Comparison of ENCODE assay signal across 15 mouse cellular contexts in the genomic region with DNA sequence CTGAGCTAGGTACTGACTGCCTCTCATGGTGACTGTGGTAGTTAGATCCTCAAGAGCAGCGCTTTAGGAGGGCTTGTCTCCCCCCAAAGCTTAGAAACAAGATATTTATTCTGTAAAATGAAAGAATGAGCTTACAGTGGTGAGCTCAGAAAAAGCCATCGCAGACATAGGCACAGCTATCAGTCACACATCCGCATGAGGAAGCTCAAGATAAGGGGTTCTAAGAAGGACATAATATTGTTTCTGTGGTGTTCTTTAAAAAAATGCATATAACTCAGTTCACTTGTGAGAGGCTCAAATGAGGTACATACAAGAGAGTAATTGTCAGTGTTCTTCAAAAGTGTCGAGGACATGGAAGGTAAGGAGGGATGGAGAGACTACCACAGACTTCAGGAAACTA.
"Had no signal": no experiment of that assay in that cellular context is flagged by ENCODE, and none has a peak within 500 bp of the region (broad histone marks: within the 10 kb centered on the region; RNA-seq: fewer than 3 reads in every experiment).

No protein-coding gene starts in this region.

- H3K4me3 ChIP-seq: left cerebral cortex, adult 2 months; limb, embryonic 15.5 days; megakaryocyte, embryonic 14.5 days; midbrain, embryonic 12.5 days; neural tube, embryonic 15.5 days had no signal

- ATAC-seq: intestine, embryonic 16.5 days had no signal

- H3K27ac ChIP-seq: left cerebral cortex, adult 2 months; limb, embryonic 15.5 days; midbrain, embryonic 12.5 days; neural tube, embryonic 15.5 days; stomach, postnatal 0 days had no signal

- H3K27me3 ChIP-seq: limb, embryonic 15.5 days; midbrain, embryonic 12.5 days; neural tube, embryonic 15.5 days had no signal

- H3K4me1 ChIP-seq: limb, embryonic 15.5 days; midbrain, embryonic 12.5 days; neural tube, embryonic 15.5 days had no signal

- H3K4me2 ChIP-seq: limb, embryonic 15.5 days; lung, embryonic 14.5 days; midbrain, embryonic 12.5 days; neural tube, embryonic 15.5 days had no signal

- DNase-seq: kidney, adult 2 months; kidney, postnatal 25 days; lung, embryonic 14.5 days; lung, postnatal 10 days; lung, postnatal 4 days; right cerebral cortex, adult 18-20 months; right cerebral cortex, postnatal 25 days; thymus, postnatal 4 days had no signal

- H3K9ac ChIP-seq: limb, embryonic 15.5 days; lung, embryonic 14.5 days; midbrain, embryonic 12.5 days; neural tube, embryonic 15.5 days had no signal

- H3K9me3 ChIP-seq: limb, embryonic 15.5 days; megakaryocyte, embryonic 14.5 days; midbrain, embryonic 12.5 days; neural tube, embryonic 15.5 days had no signal
